Mouse (Mus musculus): ENCODE measurements around the gene Osbpl6. TPM values are rescaled to one million over a fixed set of nuclear protein-coding genes. Genes with fewer than 3 reads are reported as not detected.

Osbpl6 gene
- polyA plus RNA-seq, 2 experiments from 2014 or later = not detected

DNA sequence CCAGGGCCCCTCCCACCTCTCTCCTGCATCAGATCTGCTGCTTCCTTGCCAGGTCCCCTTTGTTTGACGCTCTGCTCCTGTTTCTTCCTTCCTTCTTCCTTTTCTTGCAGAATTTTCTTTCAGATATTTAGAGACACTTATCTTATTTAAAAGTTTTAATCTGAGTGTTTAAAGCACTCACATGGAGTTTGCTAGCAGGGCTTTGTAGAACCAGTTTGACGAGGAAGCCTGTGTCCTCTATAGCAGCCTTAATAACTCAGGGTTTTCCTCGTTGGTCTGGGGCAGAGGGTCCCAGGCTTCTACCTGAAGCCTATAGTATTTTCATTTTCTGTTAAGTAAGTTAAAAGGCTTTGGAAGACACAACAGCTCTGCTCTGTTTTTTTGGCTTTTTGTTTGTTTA is 20.5 kb downstream of the Osbpl6 start:
- no peak for ATAC-seq

DNA sequence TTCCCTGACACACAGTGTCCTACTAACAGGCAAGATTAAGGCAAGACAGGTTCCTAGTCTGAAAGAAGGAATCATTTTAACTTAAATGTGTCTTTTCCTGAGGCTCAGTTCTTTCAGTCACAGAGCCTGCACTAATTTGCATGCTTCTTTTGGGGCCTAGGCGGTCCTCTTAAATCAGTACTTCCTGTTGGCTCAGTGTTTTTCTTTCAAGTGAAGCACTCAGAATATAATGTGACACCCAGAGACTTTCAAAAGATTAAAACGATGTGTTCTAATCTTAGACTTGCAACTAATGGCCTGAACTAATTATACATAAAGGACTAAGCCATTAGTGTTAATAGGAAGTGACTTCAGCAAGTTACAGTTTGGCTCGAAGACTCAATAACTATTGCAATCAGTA is 23.0 kb downstream of the Osbpl6 start:
- ATAC-seq = no peak

DNA sequence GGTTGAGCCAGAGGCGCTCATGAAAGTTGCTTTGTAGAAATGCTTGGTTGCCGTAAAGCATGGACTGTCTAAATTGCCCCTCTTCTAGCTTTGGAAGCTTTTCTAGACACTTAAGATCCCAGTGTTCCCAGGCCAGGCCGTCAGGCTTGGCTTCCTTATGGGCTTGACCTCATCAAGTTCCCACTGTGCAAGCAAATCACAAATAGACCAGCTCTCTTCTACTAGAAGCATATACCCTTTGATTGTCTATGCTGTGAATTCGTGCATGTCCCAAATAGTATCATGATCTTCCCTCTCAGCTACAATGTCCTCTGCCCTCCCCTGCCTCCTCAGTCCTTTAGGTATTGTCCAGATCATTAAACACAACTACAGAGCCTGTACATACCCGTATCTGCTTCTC is 23.5 kb downstream of the Osbpl6 start:
- no peak for ATAC-seq

DNA sequence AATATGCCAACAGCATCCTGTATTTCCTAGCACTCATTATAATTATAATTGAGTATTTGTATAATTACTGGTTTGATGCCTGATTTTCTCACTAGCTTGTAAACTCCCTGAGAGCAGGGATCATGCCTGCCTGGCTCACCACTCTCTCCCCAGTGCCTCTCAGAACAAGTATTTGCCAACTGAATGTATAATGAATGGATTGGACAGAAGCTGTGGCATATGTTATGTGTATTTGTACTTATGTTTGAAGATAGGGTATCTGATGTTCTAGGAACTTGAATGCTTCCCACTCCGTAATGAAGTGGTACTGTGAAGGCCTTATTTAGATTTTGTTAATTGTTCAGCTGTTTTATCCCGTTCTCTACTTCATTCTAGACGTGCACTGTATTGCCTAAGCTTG is 24.2 kb downstream of the Osbpl6 start:
- no peak for ATAC-seq

DNA sequence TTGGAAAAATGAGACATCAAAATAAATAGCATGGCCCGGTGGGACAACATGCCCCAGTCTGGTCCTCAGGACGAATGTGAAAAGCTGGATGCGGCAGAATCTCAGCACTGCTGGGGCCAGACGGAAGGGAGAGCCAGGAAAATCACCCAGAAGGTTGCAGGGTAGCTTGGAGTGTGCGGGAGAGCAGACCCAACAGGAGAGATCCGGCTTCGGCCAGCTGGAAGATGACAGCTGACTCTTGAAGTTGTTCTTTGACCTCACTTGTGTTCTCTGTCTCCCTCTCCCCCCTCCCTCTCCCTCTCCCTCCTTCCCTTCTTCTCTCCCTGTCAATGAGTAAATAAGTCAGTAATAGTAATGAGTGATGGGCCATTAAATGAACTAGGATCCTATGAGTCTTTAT is 27.9 kb downstream of the Osbpl6 start:
- ATAC-seq = no peak

DNA sequence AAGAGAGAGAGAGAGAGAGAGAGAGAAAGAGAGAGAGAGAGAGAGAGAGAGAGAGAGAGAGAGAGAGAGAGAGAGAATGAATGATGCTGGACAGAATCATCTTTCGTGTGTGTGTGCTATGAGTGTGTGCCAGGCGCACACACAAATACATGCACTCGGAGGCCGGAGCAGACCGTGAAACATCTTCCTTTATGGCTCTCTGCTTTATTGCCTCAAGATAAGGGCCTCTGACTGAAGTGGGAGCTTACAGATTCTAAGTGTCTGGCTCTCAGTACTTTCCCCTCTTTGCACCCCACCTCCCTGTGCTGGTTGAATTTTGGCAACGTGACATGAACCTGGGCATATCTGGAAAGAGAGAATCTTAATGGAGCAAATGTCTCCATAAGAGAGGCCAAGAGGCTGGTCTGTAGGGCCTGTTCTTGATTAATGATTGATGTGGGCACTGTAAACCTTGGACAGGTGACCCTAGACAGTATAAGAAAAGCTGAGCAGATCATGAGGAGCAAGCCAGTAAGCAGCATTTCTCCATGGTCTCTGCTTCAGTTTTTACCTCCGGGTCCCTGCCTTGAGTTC is 29.4 kb downstream of the Osbpl6 start:
- no peak for ATAC-seq

DNA sequence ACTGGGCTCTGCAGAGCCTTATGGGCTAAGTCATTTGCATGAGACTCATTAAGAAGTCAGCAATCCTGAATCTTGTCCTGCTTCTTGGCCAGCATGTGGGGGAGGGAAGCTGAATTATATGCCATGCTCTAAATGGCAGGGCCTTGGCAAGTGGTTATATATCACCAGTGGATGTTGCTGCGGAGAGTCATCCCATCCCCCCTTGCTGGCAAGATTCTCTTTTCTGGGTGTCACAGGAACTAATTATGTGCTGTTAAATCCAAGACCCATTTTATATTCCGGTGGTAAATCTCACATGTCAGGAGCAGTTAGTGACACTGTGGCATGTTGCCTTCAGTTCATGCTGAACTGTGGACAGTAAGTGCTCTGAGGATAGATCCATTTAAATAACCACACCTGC is 31.1 kb downstream of the Osbpl6 start:
- ATAC-seq = no peak

DNA sequence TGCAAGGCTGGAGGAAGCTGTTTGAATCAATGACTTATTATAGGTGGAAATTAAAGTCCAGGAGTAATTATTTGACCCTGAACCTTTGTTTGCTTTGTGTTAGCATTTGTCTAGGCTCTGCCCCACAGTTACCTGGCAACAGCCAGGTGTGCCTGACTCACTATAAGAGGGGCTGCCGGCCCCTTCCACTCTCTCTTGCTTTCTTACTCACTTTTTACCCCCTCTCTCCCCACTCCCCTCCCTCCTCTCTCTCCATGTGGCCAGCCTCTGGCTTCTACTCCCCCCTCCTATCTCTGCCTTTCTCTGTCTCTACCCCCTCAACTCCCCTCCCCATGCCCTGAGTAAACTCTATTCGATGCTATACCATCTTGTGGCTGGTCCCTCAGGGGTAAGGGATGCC is 33.2 kb downstream of the Osbpl6 start:
- no peak for ATAC-seq

DNA sequence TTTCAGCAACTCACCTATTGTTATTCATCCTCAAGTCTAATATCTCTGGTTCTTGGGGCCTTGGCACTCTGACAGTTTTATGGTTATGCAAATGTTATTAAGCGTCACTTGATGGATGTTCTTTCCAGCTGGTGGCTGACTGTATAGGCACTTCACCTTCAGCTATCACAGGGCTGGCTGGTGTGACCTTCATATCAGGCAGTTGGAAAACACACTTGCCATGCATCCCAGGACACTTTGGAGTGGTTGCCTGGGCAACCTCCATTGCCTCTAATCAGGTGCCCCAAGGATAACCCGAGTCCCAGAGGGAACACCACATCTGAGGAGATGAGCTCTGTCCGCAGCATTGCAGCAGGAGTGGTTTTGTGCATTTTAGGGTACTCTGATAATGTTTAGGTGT is 35.8 kb downstream of the Osbpl6 start:
- ATAC-seq = no peak

DNA sequence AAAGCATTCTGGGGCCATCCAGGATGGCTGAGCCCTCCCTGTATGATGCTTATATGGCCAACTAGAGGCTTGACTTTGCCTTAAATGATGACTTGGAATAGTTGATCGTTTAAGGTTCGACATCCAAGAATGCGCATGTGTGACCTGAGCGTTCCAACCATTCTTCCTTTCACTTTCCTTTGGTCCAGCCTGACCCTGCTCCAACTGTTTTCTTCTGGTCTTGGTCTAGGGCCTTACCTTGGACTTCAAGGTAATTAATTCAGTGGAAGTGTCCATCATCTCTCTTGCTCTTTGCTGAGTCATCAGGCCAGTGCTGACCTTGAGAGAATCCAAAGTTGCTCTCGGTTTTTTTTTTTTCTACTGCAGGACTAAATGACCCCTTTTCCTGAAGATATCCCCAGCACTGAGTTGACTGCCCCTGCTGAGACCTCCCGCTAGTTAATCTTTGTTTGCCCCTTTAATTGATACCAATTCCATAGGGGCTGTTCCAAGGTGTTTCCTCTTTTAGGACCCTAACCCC is 43.6 kb downstream of the Osbpl6 start:
- no peak for ATAC-seq

DNA sequence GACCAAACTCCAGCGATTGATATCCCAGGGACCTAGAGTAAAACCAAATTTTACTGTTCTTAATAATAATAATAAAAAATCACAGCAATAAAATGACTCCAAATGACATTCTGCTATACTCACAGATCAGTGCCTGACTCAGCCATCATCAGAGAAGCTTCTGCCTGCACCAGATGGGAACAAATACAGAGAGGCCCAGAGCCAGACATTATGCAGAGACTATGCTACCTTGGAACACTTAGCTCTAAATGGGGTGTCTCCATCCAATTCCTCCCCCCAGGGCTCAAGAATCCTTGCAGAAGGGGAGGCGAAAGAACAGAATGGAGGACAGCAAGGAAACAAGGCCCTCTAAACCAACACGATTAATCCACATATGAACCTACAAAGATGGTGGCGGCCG is 60.4 kb downstream of the Osbpl6 start:
- ATAC-seq = no peak

DNA sequence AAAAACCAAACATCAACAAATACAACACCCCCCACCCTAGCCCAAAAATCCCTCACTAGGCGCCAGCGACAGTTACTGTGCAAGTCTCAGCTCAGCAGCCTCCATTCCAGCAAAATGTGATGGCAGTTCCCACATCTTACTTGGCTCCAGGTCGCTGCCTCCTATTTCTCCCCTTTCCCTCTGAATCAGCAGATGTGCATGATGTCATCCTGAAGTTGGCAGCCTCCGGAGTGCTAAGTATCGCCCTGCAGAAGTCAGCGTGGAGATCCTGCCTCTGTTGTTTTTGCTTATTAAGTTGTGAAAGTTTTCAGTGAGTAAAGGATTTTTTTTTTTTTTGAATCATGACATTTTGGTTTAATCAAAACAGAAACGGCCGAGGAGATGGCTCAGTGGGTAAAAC is 61.9 kb downstream of the Osbpl6 start:
- no peak for ATAC-seq

DNA sequence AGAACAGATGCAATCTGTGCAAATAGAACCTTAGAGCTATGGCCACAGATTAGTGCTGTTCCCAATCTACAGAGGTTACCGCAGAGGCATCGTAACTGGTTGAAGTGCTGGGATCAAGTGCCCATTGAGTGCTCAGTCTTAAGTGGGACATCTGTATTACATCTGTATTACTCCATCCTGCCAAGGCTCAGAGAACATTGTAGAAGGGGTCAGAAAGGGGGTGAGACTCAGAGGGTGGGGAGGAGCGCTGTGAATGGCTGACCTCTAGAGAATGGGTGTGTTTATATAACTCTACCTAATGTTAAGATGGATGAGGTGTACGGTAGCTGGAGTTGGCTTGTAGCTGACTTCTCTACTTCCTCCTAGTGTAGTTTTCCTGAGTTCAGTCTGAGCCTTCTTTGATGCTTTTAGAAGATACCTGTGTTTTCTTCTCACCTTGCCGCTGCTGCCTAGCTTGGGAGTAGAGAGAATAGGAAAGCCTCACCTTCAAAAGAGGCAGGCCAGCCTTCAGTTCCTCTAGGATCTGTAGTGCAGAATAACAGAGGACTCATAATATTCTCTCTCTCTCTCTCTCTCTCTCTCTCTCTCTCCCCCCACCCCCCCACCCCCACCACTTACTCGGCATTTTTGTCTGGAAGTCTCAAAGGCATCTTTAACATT is 62.9 kb downstream of the Osbpl6 start:
- no peak for ATAC-seq

DNA sequence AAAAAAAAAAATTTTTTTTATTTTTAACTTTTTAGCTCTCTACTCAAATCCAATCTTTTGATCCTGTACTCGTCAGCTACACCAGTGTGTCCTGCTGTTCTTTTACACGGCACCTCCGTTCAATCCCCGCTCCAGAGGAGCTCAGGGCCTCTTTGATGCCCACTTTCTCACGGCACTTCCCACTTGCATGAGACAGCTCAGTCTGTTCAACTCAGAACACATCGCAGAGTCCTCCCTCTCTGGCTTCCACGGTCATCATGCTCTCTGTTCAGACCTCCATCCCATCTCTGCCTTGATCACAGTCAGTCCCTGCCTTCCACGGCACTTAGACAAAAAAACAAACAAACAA is 63.4 kb downstream of the Osbpl6 start:
- ATAC-seq = no peak

DNA sequence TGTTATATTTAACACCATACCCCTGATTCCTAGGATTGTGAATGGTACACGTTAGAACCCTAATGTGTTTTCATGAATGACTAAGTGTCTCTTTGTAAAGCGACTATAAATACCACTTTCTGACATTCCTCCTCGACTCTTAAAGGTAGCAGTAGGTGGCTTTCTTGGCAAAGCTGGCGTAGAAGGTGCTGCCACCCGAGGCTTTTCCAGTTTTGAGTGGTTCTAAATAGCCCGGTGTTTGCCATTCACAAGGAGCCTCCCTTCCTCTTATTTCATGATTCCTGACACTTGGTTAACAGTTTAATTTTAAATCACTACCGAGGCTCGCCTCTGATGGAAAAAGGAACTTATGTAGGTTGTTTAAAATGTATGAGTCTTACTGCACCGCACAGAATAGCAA is 64.1 kb downstream of the Osbpl6 start:
- ATAC-seq = no peak

DNA sequence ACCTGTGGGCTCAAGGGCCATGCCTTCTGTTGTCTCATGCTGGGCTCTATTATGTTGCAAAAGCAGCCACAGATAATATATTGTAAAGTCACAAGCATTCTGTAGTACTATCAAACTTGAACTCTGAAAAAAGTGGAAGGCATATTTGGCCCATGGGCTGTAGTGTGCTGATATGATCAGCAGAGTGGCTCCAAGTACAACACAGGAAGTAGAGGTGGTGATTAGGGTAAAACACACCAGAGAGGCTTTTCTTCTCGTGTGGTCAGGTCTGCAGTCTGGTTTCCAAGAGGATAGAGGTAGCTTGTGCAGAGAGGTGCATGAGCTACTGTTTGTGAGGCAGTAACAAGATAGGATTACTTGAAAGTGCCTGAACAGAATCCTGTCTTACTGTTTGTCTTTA is 69.5 kb downstream of the Osbpl6 start:
- no peak for ATAC-seq

DNA sequence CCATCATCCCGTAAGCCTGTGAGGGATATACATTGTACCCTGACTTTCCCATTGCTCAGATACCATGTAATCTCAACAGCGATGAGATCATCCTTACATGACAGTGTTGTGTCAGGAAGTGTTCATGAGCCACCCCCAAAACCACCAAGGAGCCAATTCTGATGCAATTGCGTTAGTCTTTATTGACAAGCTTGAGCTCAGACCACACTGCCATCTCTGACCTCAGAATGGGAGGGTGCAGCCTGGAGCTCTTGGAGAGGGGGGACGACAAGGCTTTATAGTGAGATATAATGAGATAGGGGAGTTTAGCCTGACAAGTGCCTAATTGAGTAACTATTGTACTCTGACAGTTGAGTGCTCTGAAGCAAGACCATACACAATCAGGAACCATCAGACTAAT is 82.5 kb downstream of the Osbpl6 start:
- ATAC-seq = no peak

DNA sequence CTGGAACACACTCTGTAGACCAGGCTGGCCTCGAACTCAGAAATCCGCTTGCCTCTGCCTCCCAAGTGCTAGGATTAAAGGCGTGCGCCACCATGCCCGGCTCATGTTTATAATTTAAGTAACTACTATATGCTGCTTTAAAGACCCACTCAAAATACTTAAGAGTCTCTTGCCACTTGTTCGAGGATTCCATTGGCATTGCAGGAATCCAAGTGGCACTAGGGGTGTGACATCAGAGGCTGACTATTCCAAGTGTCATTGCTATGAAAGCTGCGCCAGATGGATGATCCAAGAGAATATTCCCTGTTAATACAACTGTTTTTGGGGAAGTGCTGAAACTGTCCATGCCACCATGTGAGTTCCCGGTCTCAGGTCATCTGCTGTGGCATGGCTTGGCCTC is 83.9 kb downstream of the Osbpl6 start:
- no peak for ATAC-seq

DNA sequence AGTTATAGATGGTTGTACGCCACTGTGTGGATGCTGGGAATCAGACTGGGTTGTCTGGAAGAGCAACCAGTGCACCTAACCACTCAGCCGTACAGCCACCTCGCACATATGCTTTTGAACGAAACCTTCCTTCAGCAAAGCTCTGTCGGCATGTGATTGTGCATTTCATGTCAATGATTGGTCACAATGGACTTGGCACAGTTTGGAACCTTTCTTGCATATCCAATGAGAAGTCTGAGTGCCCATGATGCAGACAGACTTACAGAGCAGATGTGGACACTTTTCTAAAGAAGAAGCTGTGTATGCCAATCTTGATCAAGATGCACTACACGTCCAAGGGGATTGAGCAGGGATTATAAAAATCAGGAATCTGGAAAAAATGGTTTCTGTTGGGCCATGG is 85.1 kb downstream of the Osbpl6 start:
- ATAC-seq = no peak

DNA sequence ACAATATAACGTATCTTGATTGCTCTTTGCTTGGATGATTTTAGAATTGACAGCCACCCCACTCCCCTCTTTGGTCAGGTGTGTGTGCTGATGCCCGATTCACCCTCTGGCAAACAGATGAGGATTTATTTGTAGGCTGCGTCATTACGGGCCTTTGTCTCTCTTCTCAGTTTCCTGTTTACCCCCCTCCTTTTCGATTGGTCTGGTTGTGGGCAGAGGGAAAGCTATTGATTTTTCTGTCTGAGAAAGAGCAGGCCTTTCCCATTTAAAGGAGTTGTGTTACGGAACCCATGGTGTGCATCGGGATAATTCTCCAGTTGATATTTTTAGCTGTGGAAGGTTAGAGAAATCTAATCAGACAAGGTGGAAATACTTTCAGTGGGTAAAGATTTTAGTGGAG is 85.9 kb downstream of the Osbpl6 start:
- ATAC-seq = no peak

DNA sequence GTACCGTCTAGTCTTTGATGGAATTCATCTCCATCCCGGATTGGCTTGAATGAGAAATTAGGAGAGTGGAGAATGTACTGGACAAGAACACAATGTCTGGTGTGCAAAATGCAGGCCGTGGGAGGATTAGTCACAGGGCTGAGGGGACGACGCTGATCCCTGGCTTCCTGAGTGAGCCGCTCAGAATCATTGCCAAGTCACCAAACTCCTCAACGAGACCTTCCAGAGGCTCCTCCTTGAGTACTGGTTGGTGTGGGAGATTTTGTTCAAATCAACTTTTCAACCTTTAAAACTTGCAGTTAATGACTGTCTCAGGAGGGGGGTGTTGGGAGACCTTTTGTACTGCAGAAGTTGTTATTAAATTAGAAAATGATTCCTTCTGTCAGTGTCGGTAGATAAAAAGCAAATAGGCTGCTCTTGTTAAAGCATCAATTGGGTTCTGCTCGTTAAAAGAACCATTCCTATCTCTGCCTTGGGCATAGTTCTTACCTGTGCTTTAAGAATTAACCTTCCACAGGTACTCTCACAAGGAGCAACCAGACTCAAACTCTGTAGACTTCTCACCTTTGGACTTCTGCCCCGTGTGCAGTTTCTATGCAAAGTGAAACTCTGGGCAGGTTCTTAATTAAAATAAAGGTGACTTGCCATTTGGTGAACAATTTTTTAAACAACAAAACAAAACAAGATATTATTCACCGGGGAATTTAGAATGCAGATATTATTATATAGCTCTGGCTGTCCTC is 89.9 kb downstream of the Osbpl6 start:
- no peak for ATAC-seq

DNA sequence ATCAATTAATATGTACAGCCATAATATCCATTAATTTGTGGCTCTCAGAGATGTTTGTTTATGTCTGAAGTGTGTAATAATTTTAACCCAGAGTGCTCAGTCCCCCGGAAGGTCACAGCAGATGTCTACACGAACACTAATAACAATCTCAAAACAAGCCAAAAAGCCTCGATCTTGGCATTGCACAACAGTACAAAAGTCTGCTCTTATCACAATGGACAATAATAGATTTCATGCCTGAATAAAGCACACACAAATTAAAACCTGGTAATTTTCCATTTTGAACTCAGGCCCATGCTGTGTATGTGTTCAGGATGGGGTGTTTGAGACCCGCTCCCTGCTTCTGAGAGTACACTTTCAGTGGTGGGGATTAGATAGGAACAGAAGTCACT is 90.4 kb downstream of the Osbpl6 start:
- ATAC-seq = no peak

DNA sequence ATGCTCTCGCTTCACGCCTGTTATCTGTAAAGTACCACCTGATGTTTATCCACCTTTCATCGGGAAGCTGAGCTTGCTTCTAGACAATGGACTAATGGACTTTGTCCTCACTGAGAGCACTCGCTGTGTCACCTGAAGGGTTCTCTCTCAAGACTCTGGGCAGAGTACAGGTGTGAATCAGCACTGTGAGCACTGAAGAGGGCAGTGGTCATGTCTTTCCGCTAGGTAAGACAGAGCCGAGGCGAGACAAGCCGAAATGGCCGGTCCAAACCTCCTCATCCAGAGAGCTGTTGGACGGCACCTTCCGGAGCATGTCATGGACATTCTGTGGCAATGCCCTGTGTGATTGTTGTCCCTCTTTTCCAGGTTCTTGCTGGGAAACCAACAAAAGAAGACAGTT is 92.6 kb downstream of the Osbpl6 start:
- ATAC-seq = no peak

DNA sequence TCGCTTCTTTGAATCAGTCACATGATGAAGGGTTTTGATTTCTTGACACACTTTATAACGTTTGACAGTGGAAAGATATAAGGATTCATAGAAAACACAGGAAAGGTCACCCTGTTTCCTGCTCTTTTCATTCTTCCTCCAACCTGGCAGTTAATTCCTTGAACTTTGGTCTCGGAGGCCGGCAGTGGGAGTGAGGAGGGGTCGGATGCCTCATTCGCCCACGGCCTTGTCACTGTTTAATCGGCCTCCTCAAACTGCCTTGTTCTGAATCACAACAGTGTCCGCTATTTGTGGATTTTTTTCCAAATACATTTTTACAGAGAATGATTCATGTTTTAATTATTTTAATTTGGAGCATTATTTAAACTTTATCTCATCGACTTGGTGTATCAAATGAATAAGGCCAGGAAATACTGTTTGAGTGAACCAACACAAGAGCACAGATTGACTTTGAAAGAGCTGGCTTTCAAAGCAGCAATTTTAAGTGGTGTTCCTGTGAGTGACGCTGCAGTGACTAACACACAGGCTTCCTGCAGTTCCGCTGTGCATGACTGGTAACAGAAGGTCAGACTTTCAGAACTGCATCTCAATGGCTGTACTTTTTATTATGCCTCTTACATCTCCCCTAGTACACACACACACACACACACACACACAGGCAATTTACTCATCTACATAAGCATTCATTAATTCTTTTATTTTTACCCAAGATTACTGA is 98.0 kb downstream of the Osbpl6 start:
- no peak for ATAC-seq

Measured in activated CD4-positive, CD25-positive, alpha-beta regulatory T cell, adult 4 months (primary cell).